Mouse (Mus musculus): Measurements from ENCODE around the gene Pex16. TPM values are rescaled to one million over a fixed set of nuclear protein-coding genes. Genes with fewer than 3 reads are reported as not detected.

The Pex16 gene
- total and polyA plus RNA-seq, 2 experiments from 2014 or later = 31.8 to 43.4 TPM

- H3K27me3 ChIP-seq (ENCODE audit: insufficient read depth, low read length) = no peaks in the 10 kb centered on the region
- ATAC-seq (ENCODE audit: low FRiP score) = no peak
- no peak overlapping the region for H3K27ac ChIP-seq (ENCODE audit: low read depth, low read length)
- no peaks in the 10 kb centered on the region for H3K36me3 ChIP-seq (ENCODE audit: insufficient read depth, low read length)
- no peak overlapping the region for H3K4me2 ChIP-seq (ENCODE audit: low read depth, low read length, poor library complexity, severe bottlenecking)
- H3K9ac ChIP-seq (replicated peaks; ENCODE audit: low read length, poor library complexity, severe bottlenecking) = no peak overlapping the region
- no peak for DNase-seq (ENCODE audit: low spot score)
- no peaks in the 10 kb centered on the region for H3K9me3 ChIP-seq (ENCODE audit: low read length)
- 91% methylated on average over 2 of the region's 2 CpGs for WGBS
- no peak for TF ChIP-seq CTCF (IDR thresholded peaks at IDR 0.05)
- H3K4me3 ChIP-seq (ENCODE audit: low read depth, low read length) = no peak overlapping the region
- peaks cover 15% of the 10 kb centered on the region; the same call in 1 of the 2 replicates for H3K4me1 ChIP-seq (ENCODE audit: insufficient read depth, low read length)
Measured at GRCm38 (mm10) chr2:92430089-92430488, 55.6 kb downstream of the Pex16 start.

Small RNAs within 50 kb of the gene (microRNA-seq; reads per million reads assigned to microRNA genes)
- not detected for gene Mir7000 (ENCODE audit: borderline number of aligned reads)

Other genes starting within 250 kb of the Pex16 start
- 1.4 TPM in 2 replicates for gene Large2, start 193 bp downstream of the Pex16 start, total RNA-seq (2014; rRNA removed)
- gene Large2, start 193 bp downstream of the Pex16 start, polyA plus RNA-seq (2015; fragmentation: Nextera tagmentation; extraction: Ambion mirVana) = 1.5 and 1.6 TPM in 2 replicates
- gene 1700029I15Rik, start 7.9 kb downstream of the Pex16 start, total RNA-seq (2014; rRNA removed) = 0.76 and 8.6 TPM in 2 replicates
- 3.1 and 4.7 TPM in 2 replicates for gene 1700029I15Rik, start 7.9 kb downstream of the Pex16 start, polyA plus RNA-seq (2015; fragmentation: Nextera tagmentation; extraction: Ambion mirVana)
- gene Mapk8ip1, start 26.6 kb downstream of the Pex16 start, total RNA-seq (2014; rRNA removed) = 286 and 357 TPM in 2 replicates
- 176 and 178 TPM in 2 replicates for gene Mapk8ip1, start 26.6 kb downstream of the Pex16 start, polyA plus RNA-seq (2015; fragmentation: Nextera tagmentation; extraction: Ambion mirVana)
- gene Cry2, start 59.4 kb downstream of the Pex16 start, total RNA-seq (2014; rRNA removed) = 41.9 and 48.4 TPM in 2 replicates
- gene Cry2, start 59.4 kb downstream of the Pex16 start, polyA plus RNA-seq (2015; fragmentation: Nextera tagmentation; extraction: Ambion mirVana) = 50.6 and 55.2 TPM in 2 replicates
- gene Slc35c1, start 85.9 kb downstream of the Pex16 start, total RNA-seq (2014; rRNA removed) = 8.9 and 18.6 TPM in 2 replicates
- gene Slc35c1, start 85.9 kb downstream of the Pex16 start, polyA plus RNA-seq (2015; fragmentation: Nextera tagmentation; extraction: Ambion mirVana) = 16.8 and 18.8 TPM in 2 replicates
- 64.4 and 73.8 TPM in 2 replicates for gene Chst1, start 225.0 kb downstream of the Pex16 start, total RNA-seq (2014; rRNA removed)
- gene Chst1, start 225.0 kb downstream of the Pex16 start, polyA plus RNA-seq (2015; fragmentation: Nextera tagmentation; extraction: Ambion mirVana) = 39.5 and 43.0 TPM in 2 replicates

Measured in midbrain, postnatal 0 days (tissue).